Mouse (Mus musculus): ENCODE results near the gene Kcnj1. TPM values are rescaled to one million over a fixed set of nuclear protein-coding genes. Genes with fewer than 3 reads are reported as not detected.

Gene Kcnj1
- not detected for polyA plus RNA-seq (2012; fragmentation: generic; extraction: Trizol)
- long read RNA-seq, experiment 1 = 0 reads
- long read RNA-seq, experiment 2 = 0 reads

DNA sequence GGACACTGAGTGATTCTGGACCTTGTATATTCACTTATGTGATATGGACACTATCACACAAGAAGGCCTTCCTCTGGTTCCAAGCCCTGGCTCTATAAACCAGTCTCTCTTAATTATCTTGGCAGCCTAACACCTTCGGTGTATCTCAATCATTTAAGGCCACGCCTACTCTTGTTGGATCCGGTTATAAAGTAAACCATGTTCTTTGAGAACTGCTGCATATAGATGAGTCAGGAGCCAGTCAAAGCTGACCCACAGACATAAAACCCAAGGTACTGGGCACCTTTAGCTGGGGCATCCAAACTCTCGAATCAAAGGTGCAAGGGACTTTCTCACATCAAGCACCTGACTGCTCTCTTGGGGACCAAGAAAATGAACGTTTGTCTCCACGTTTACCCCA is at the start of gene Kcnj1:
TSS of gene Kcnj1 (plus strand) at position 292 of the 400 bp plus-strand sequence.
- Histone ChIP-seq H3K27me3 (ENCODE audit: control insufficient read depth, insufficient read depth, insufficient read length) (peaks cover 9% of the 10 kb centered on the region), H3K4me3 (ENCODE audit: insufficient read depth, poor library complexity, severe bottlenecking) (no peak within 1 kb of the TSS), H3ac (ENCODE audit: control insufficient read depth, insufficient read length, low read depth) (no peak within 1 kb of the TSS), H3K79me3 (ENCODE audit: low read depth) (no peaks in the 10 kb centered on the region), H3K36me3 (ENCODE audit: control insufficient read depth, insufficient read depth) (no peaks in the 10 kb centered on the region), H3K79me2 (ENCODE audit: control insufficient read depth, insufficient read depth) (no peaks in the 10 kb centered on the region)
- no peak for TF ChIP-seq CEBPB (IDR thresholded peaks at IDR 0.05; ENCODE audit: low read depth)
- no peak for TF ChIP-seq CTCF (IDR thresholded peaks at IDR 0.05; ENCODE audit: control insufficient read depth, insufficient read depth, insufficient read length)
- TF ChIP-seq MAX (IDR thresholded peaks at IDR 0.05) = no peak
- TF ChIP-seq MYOG (IDR thresholded peaks at IDR 0.05; ENCODE audit: control insufficient read depth, extremely low read depth, insufficient read length) = no peak
- no peak for TF ChIP-seq USF1 (IDR thresholded peaks at IDR 0.05; ENCODE audit: low read depth)
- TF ChIP-seq MYOD1 (IDR thresholded peaks at IDR 0.05; ENCODE audit: control insufficient read depth, insufficient read length, low read depth) = no peak
- TF ChIP-seq FOSL1 (IDR thresholded peaks at IDR 0.05; ENCODE audit: insufficient read depth, low read length, poor library complexity, severe bottlenecking) = no peak

- Histone ChIP-seq H3K36me3 (ENCODE audit: control insufficient read depth, insufficient read depth) (no peaks in the 10 kb centered on the region), H3K4me3 (ENCODE audit: insufficient read depth, poor library complexity, severe bottlenecking) (no peak overlapping the region), H3ac (ENCODE audit: control insufficient read depth, insufficient read length, low read depth) (no peak overlapping the region), H3K79me2 (ENCODE audit: control insufficient read depth, insufficient read depth) (no peaks in the 10 kb centered on the region), H3K27me3 (ENCODE audit: control insufficient read depth, insufficient read depth, insufficient read length) (peaks cover 3% of the 10 kb centered on the region), H3K79me3 (ENCODE audit: low read depth) (no peaks in the 10 kb centered on the region)
- TF ChIP-seq MYOD1 (IDR thresholded peaks at IDR 0.05; ENCODE audit: control insufficient read depth, insufficient read length, low read depth) (no peak), MYOG (IDR thresholded peaks at IDR 0.05; ENCODE audit: control insufficient read depth, extremely low read depth, insufficient read length) (no peak), CEBPB (IDR thresholded peaks at IDR 0.05; ENCODE audit: low read depth) (no peak), USF1 (IDR thresholded peaks at IDR 0.05; ENCODE audit: low read depth) (no peak), CTCF (IDR thresholded peaks at IDR 0.05; ENCODE audit: control insufficient read depth, insufficient read depth, insufficient read length) (no peak), FOSL1 (IDR thresholded peaks at IDR 0.05; ENCODE audit: insufficient read depth, low read length, poor library complexity, severe bottlenecking) (no peak), MAX (IDR thresholded peaks at IDR 0.05) (no peak)
These were observed 48.7 kb upstream of the Kcnj1 start for GRCm38 (mm10) chr9:32323610-32324009.

GRCm38 (mm10) chr9:32328777-32329176 is 43.5 kb upstream of the Kcnj1 start:
- Histone ChIP-seq H3K27me3 (ENCODE audit: control insufficient read depth, insufficient read depth, insufficient read length) (peaks cover 14% of the 10 kb centered on the region), H3K4me3 (ENCODE audit: insufficient read depth, poor library complexity, severe bottlenecking) (no peak overlapping the region), H3K36me3 (ENCODE audit: control insufficient read depth, insufficient read depth) (no peaks in the 10 kb centered on the region), H3K79me2 (ENCODE audit: control insufficient read depth, insufficient read depth) (no peaks in the 10 kb centered on the region), H3ac (ENCODE audit: control insufficient read depth, insufficient read length, low read depth) (no peak overlapping the region), H3K79me3 (ENCODE audit: low read depth) (no peaks in the 10 kb centered on the region)
- TF ChIP-seq CEBPB (IDR thresholded peaks at IDR 0.05; ENCODE audit: low read depth) = no peak
- no peak for TF ChIP-seq CTCF (IDR thresholded peaks at IDR 0.05; ENCODE audit: control insufficient read depth, insufficient read depth, insufficient read length)
- TF ChIP-seq FOSL1 (IDR thresholded peaks at IDR 0.05; ENCODE audit: insufficient read depth, low read length, poor library complexity, severe bottlenecking) = no peak
- TF ChIP-seq MAX (IDR thresholded peaks at IDR 0.05) = no peak
- TF ChIP-seq MYOG (IDR thresholded peaks at IDR 0.05; ENCODE audit: control insufficient read depth, extremely low read depth, insufficient read length) = no peak
- TF ChIP-seq USF1 (IDR thresholded peaks at IDR 0.05; ENCODE audit: low read depth) = no peak
- TF ChIP-seq MYOD1 (IDR thresholded peaks at IDR 0.05; ENCODE audit: control insufficient read depth, insufficient read length, low read depth) = no peak

- no peaks in the 10 kb centered on the region for H3K36me3 ChIP-seq (ENCODE audit: control insufficient read depth, insufficient read depth)
- no peak overlapping the region for H3ac ChIP-seq (ENCODE audit: control insufficient read depth, insufficient read length, low read depth)
- H3K79me3 ChIP-seq (ENCODE audit: low read depth) = no peaks in the 10 kb centered on the region
- TF ChIP-seq USF1 (IDR thresholded peaks at IDR 0.05; ENCODE audit: low read depth) = no peak
- no peak for TF ChIP-seq MYOG (IDR thresholded peaks at IDR 0.05; ENCODE audit: control insufficient read depth, extremely low read depth, insufficient read length)
- H3K27me3 ChIP-seq (ENCODE audit: control insufficient read depth, insufficient read depth, insufficient read length) = peaks cover 30% of the 10 kb centered on the region
- H3K79me2 ChIP-seq (ENCODE audit: control insufficient read depth, insufficient read depth) = no peaks in the 10 kb centered on the region
- H3K4me3 ChIP-seq (ENCODE audit: insufficient read depth, poor library complexity, severe bottlenecking) = no peak overlapping the region
These were observed 41.1 kb upstream of the Kcnj1 start for GRCm38 (mm10) chr9:32331162-32331561.

DNA sequence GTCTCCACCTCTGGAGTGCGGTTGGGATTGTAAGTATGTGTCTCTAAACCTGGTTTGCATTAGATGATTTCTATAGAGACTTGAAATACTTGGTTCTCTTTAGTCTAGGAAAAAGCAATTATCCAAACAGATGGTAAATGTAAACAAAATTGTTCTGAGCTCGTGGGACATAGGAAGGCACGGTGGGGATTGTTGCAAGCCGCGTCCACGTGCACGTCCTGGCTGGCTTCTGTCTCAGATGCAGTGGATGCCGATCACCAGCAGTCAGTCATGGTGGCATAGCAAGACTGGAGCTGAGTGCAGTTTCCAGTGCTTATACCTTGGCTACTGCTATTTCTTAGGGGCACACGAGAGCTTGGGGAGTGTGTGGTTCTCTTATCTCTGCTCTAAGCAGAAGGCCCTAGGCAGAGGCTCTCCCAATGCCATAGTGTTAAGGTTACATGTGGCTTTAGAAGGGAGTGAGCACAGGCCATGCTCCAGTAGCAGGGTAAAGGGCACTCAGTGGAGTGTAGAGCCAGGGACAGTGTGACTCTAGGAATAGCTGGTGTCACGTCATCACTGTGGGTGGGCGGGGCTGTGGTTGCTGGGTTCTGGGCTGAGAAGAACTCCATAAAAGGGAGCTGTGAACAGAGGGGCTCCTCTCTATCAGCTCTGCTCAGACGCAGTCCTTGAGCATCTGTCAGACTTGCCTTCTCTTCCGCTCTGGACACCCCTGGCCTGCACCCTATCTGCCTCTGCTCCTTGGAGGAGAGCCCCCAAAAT is 36.7 kb upstream of the Kcnj1 start:
- no peaks in the 10 kb centered on the region for H3K79me3 ChIP-seq (ENCODE audit: low read depth)
- no peak overlapping the region for H3K4me3 ChIP-seq (ENCODE audit: insufficient read depth, poor library complexity, severe bottlenecking)
- H3K36me3 ChIP-seq (ENCODE audit: control insufficient read depth, insufficient read depth) = no peaks in the 10 kb centered on the region
- H3K79me2 ChIP-seq (ENCODE audit: control insufficient read depth, insufficient read depth) = no peaks in the 10 kb centered on the region
- no peak for TF ChIP-seq CEBPB (IDR thresholded peaks at IDR 0.05; ENCODE audit: low read depth)
- TF ChIP-seq CTCF (IDR thresholded peaks at IDR 0.05; ENCODE audit: control insufficient read depth, insufficient read depth, insufficient read length) = no peak
- TF ChIP-seq MYOD1 (IDR thresholded peaks at IDR 0.05; ENCODE audit: control insufficient read depth, insufficient read length, low read depth) = no peak
- no peak for TF ChIP-seq USF1 (IDR thresholded peaks at IDR 0.05; ENCODE audit: low read depth)
- TF ChIP-seq MAX (IDR thresholded peaks at IDR 0.05) = no peak
- no peak for TF ChIP-seq MYOG (IDR thresholded peaks at IDR 0.05; ENCODE audit: control insufficient read depth, extremely low read depth, insufficient read length)
- no peak for TF ChIP-seq FOSL1 (IDR thresholded peaks at IDR 0.05; ENCODE audit: insufficient read depth, low read length, poor library complexity, severe bottlenecking)
- peaks cover 35% of the 10 kb centered on the region for H3K27me3 ChIP-seq (ENCODE audit: control insufficient read depth, insufficient read depth, insufficient read length)
- no peak overlapping the region for H3ac ChIP-seq (ENCODE audit: control insufficient read depth, insufficient read length, low read depth)

Measured in C2C12 (cell line).